Mouse (Mus musculus) embryonic facial prominence, embryonic 12.5 days (tissue): ENCODE data around the gene Smg9. TPM values are rescaled to one million over a fixed set of nuclear protein-coding genes. Genes with fewer than 3 reads are reported as not detected.

ENCODE experiments used
- ATAC-seq: fragments of 200-750 bp; cut with Nextera tagmentation; 2 replicates; pipeline ENCODE4 v1.8.0; 2017; ENCODE audit not compliant: insufficient number of reproducible peaks, insufficient read depth, low FRiP score, low TSS enrichment
- H3K27ac ChIP-seq: fragments of 300-500 bp; sonication (generic); 2 replicates; pipeline ENCODE4 v1.5.1; 2016; ENCODE audit warnings: mild to moderate bottlenecking
- H3K27me3 ChIP-seq: fragments of 300-500 bp; sonication (generic); 2 replicates; pipeline ENCODE4 v1.6.1; 2016; ENCODE audit warnings: mild to moderate bottlenecking, moderate library complexity
- H3K36me3 ChIP-seq: fragments of 300-500 bp; sonication (generic); 2 replicates; pipeline ENCODE4 v1.6.1; 2016; ENCODE audit warnings: mild to moderate bottlenecking
- H3K4me1 ChIP-seq: fragments of 300-500 bp; sonication (generic); 2 replicates; pipeline ENCODE4 v1.6.1; 2016
- H3K4me2 ChIP-seq: fragments of 300-500 bp; sonication (generic); replicated peaks from 2 replicates; pipeline ENCODE4 v1.6.1; 2016; ENCODE audit warnings: mild to moderate bottlenecking, moderate library complexity
- H3K4me3 ChIP-seq: fragments of 300-500 bp; sonication (generic); 2 replicates; pipeline ENCODE4 v1.5.1; 2016; ENCODE audit warnings: mild to moderate bottlenecking
- H3K9ac ChIP-seq: fragments of 300-500 bp; sonication (generic); 2 replicates; pipeline ENCODE4 v1.6.1; 2016; ENCODE audit warnings: mild to moderate bottlenecking, moderate library complexity
- H3K9me3 ChIP-seq: fragments of 300-500 bp; sonication (generic); 2 replicates; pipeline ENCODE4 v1.6.1; 2016; ENCODE audit warnings: mild to moderate bottlenecking, moderate library complexity
- WGBS: fragments of 180-500 bp; shearing (Covaris S2); methylation state at CpG from one replicate; pipeline ENCODE4 v1.1.7; 2016; 5-methylcytosine and 5-hydroxymethylcytosine counted together
- polyA plus RNA-seq: library from polyadenylated mRNA; unstranded; fragments of >200 nt; fragmentation: Nextera tagmentation; extraction: Ambion mirVana; gene quantifications from 2 replicates; pipeline ENCODE4 v1.2.1, GENCODE M21; 2016

The Smg9 gene
- polyA plus RNA-seq, 1 experiment from 2014 or later: 23.6 TPM

- no peak overlapping the region for H3K4me2 ChIP-seq
- no peak overlapping the region for H3K9ac ChIP-seq
- H3K36me3 ChIP-seq: no peaks in the 10 kb centered on the region
- H3K27ac ChIP-seq: no peak overlapping the region
- no peaks in the 10 kb centered on the region for H3K9me3 ChIP-seq
- H3K4me3 ChIP-seq: no peak overlapping the region
- no peaks in the 10 kb centered on the region; the same call in 1 of the 2 replicates for H3K27me3 ChIP-seq
- H3K4me1 ChIP-seq: no peaks in the 10 kb centered on the region
- 67% methylated on average over 9 of the region's 9 CpGs for WGBS
- no peak for ATAC-seq
Observed at GRCm38 (mm10) chr7:24450585-24451017, 51.2 kb downstream of the Smg9 start.

- Histone ChIP-seq H3K9ac (no peak within 1 kb of the TSS), H3K27ac (no peak within 1 kb of the TSS), H3K4me1 (no peaks in the 10 kb centered on the region), H3K4me3 (no peak within 1 kb of the TSS), H3K36me3 (no peaks in the 10 kb centered on the region), H3K4me2 (no peak within 1 kb of the TSS), H3K27me3 (no peaks in the 10 kb centered on the region; the same call in 1 of the 2 replicates), H3K9me3 (no peaks in the 10 kb centered on the region)
- ATAC-seq: no peak
- 83% methylated on average over 9 of the region's 9 CpGs for WGBS
Observed at GRCm38 (mm10) chr7:24451855-24452311, 52.5 kb downstream of the Smg9 start, which contains the start of gene Irgc1. TSS of gene Irgc1 (minus strand) at chr7:24452297.

- no peak for ATAC-seq
- Histone ChIP-seq H3K9ac (no peak overlapping the region), H3K27me3 (no peaks in the 10 kb centered on the region; the same call in 1 of the 2 replicates), H3K4me1 (no peaks in the 10 kb centered on the region), H3K4me3 (no peak overlapping the region), H3K4me2 (no peak overlapping the region), H3K36me3 (no peaks in the 10 kb centered on the region), H3K27ac (no peak overlapping the region), H3K9me3 (no peaks in the 10 kb centered on the region)
- 75% methylated on average over 2 of the region's 2 CpGs for WGBS
Observed at GRCm38 (mm10) chr7:24454199-24454598, 54.8 kb downstream of the Smg9 start.

- 75% methylated on average over 5 of the region's 5 CpGs for WGBS
- no peak overlapping the region for H3K4me2 ChIP-seq
- no peak overlapping the region for H3K27ac ChIP-seq
- H3K9ac ChIP-seq: no peak overlapping the region
- H3K27me3 ChIP-seq: peaks cover 4% of the 10 kb centered on the region; the same call in 1 of the 2 replicates
- H3K9me3 ChIP-seq: no peaks in the 10 kb centered on the region
- H3K4me1 ChIP-seq: no peaks in the 10 kb centered on the region
- no peak overlapping the region for H3K4me3 ChIP-seq
- no peaks in the 10 kb centered on the region for H3K36me3 ChIP-seq
- no peak for ATAC-seq
Observed at GRCm38 (mm10) chr7:24455726-24456125, 56.3 kb downstream of the Smg9 start.

GRCm38 (mm10) chr7:24457726-24458370 lies 58.4 kb downstream of the Smg9 start:
- Histone ChIP-seq H3K27ac (no peak overlapping the region), H3K27me3 (peaks cover 6% of the 10 kb centered on the region; the same call in 1 of the 2 replicates), H3K36me3 (no peaks in the 10 kb centered on the region), H3K4me2 (no peak overlapping the region), H3K4me1 (peaks cover 4% of the 10 kb centered on the region; the same call in 1 of the 2 replicates), H3K4me3 (no peak overlapping the region), H3K9me3 (no peaks in the 10 kb centered on the region), H3K9ac (no peak overlapping the region)
- ATAC-seq: no peak
- WGBS: 71% methylated on average over 10 of the region's 10 CpGs

GRCm38 (mm10) chr7:24459440-24459839 lies 60.0 kb downstream of the Smg9 start:
- peaks cover 9% of the 10 kb centered on the region for H3K4me1 ChIP-seq
- no peak overlapping the region for H3K4me2 ChIP-seq
- H3K27me3 ChIP-seq: 0 out of 2 replicates have a peak, but pooled peaks cover 6% of the 10 kb centered on the region
- no peak overlapping the region for H3K27ac ChIP-seq
- no peak for ATAC-seq
- H3K36me3 ChIP-seq: no peaks in the 10 kb centered on the region
- no peak overlapping the region for H3K4me3 ChIP-seq
- 75% methylated on average over 5 of the region's 5 CpGs for WGBS
- no peak overlapping the region for H3K9ac ChIP-seq
- H3K9me3 ChIP-seq: no peaks in the 10 kb centered on the region

GRCm38 (mm10) chr7:24459843-24460242 lies 60.4 kb downstream of the Smg9 start:
- H3K9ac ChIP-seq: no peak overlapping the region
- no peak overlapping the region for H3K4me3 ChIP-seq
- H3K36me3 ChIP-seq: no peaks in the 10 kb centered on the region
- 68% methylated on average over 3 of the region's 3 CpGs for WGBS
- 0 out of 2 replicates have a peak, but pooled peaks cover 6% of the 10 kb centered on the region for H3K27me3 ChIP-seq
- H3K4me2 ChIP-seq: no peak overlapping the region
- H3K27ac ChIP-seq: no peak overlapping the region
- H3K4me1 ChIP-seq: peaks cover 9% of the 10 kb centered on the region
- ATAC-seq: no peak
- no peaks in the 10 kb centered on the region for H3K9me3 ChIP-seq

GRCm38 (mm10) chr7:24461376-24462051 lies 62.1 kb downstream of the Smg9 start:
- H3K9ac ChIP-seq: no peak overlapping the region
- H3K27me3 ChIP-seq: 0 out of 2 replicates have a peak, but pooled peaks cover 6% of the 10 kb centered on the region
- WGBS: 66% methylated on average over 14 of the region's 14 CpGs
- H3K9me3 ChIP-seq: no peaks in the 10 kb centered on the region
- ATAC-seq: no peak
- no peak overlapping the region for H3K4me2 ChIP-seq
- H3K4me3 ChIP-seq: no peak overlapping the region
- H3K27ac ChIP-seq: no peak overlapping the region
- H3K4me1 ChIP-seq: peaks cover 9% of the 10 kb centered on the region
- no peaks in the 10 kb centered on the region for H3K36me3 ChIP-seq

- ATAC-seq: no peak
- Histone ChIP-seq H3K4me3 (no peak within 1 kb of the TSS), H3K27ac (no peak within 1 kb of the TSS), H3K9ac (no peak within 1 kb of the TSS), H3K4me1 (peaks cover 9% of the 10 kb centered on the region), H3K36me3 (no peaks in the 10 kb centered on the region), H3K27me3 (0 out of 2 replicates have a peak, but pooled peaks cover 6% of the 10 kb centered on the region), H3K9me3 (no peaks in the 10 kb centered on the region), H3K4me2 (peak within 1 kb of the TSS; percentile 28)
- WGBS: 9% methylated on average over 27 of the region's 27 CpGs
Observed at GRCm38 (mm10) chr7:24462388-24463319, 63.2 kb downstream of the Smg9 start, which contains the start of gene Plaur. TSS of gene Plaur (plus strand) at chr7:24462484.

- no peak overlapping the region for H3K4me3 ChIP-seq
- H3K4me1 ChIP-seq: peaks cover 9% of the 10 kb centered on the region
- no peak overlapping the region for H3K4me2 ChIP-seq
- 0 out of 2 replicates have a peak, but pooled peaks cover 2% of the 10 kb centered on the region for H3K27me3 ChIP-seq
- H3K9me3 ChIP-seq: 0 out of 2 replicates have a peak, but pooled peaks cover 3% of the 10 kb centered on the region
- no peaks in the 10 kb centered on the region for H3K36me3 ChIP-seq
- ATAC-seq: no peak
- H3K27ac ChIP-seq: no peak overlapping the region
- H3K9ac ChIP-seq: no peak overlapping the region
- WGBS: 87% methylated on average over 6 of the region's 6 CpGs
Observed at GRCm38 (mm10) chr7:24466835-24467234, 67.4 kb downstream of the Smg9 start.

GRCm38 (mm10) chr7:24467886-24468285 lies 68.5 kb downstream of the Smg9 start:
- Histone ChIP-seq H3K36me3 (no peaks in the 10 kb centered on the region), H3K9me3 (0 out of 2 replicates have a peak, but pooled peaks cover 3% of the 10 kb centered on the region), H3K27ac (no peak overlapping the region), H3K4me3 (no peak overlapping the region), H3K27me3 (no peaks in the 10 kb centered on the region), H3K9ac (no peak overlapping the region), H3K4me2 (no peak overlapping the region), H3K4me1 (peaks cover 4% of the 10 kb centered on the region)
- WGBS: 84% methylated on average over 5 of the region's 5 CpGs
- ATAC-seq: no peak
